12 mouse cellular contexts compared by ENCODE assay signal in genomic region chr9:122178427-122178826, GRCm38 (mm10).
DNase-seq lines count a peak whose midpoint lies in the region; ATAC-seq and TF ChIP-seq lines count a peak whose summit lies in the region.
"Had no signal": no experiment of that assay in that cellular context is flagged by ENCODE, and none has a peak within 500 bp of the region (broad histone marks: within the 10 kb centered on the region; RNA-seq: fewer than 3 reads in every experiment).

No protein-coding gene starts in this region.

- no peaks in the 10 kb centered on the region for H3K36me3 ChIP-seq in heart, embryonic 15.5 days
- H3K36me3 ChIP-seq in limb, embryonic 15.5 days, result peaks cover 12% of the 10 kb centered on the region; the same call in 1 of the 2 replicates

- H3K9me3 ChIP-seq in heart, embryonic 15.5 days (replicated peaks), result no peaks in the 10 kb centered on the region
- no peaks in the 10 kb centered on the region for H3K9me3 ChIP-seq in limb, embryonic 15.5 days

- no peak for TF ChIP-seq CTCF in Patski (IDR thresholded peaks at IDR 0.05)
- TF ChIP-seq CTCF in lung, adult 2 months (IDR thresholded peaks at IDR 0.05; ENCODE audit: insufficient read depth, low read length), result no peak

- 16% methylated on average over 4 of the region's 4 CpGs for WGBS in heart, embryonic 15.5 days
- 40% methylated on average over 4 of the region's 4 CpGs for WGBS in limb, embryonic 15.5 days
- 34% methylated on average over 4 of the region's 4 CpGs for WGBS in lung, adult 2 months

- no peak for DNase-seq in heart, postnatal 10 days
- peak; percentile 70 for DNase-seq in 3T3-L1 (ENCODE audit: low read depth, low spot score)
- peak; percentile 37 for DNase-seq in Patski (ENCODE audit: low read depth, low spot score)
- DNase-seq in cerebellum, adult 11-12 months, result no peak
- no peak for DNase-seq in lung, adult 2 months
- DNase-seq: gastrocnemius, postnatal 36 days; left cerebral cortex, postnatal 4 days; liver, postnatal 0 days; thymus, postnatal 4 days had no signal

- peaks cover 36% of the 10 kb centered on the region for H3K4me1 ChIP-seq in heart, embryonic 15.5 days (replicated peaks)
- H3K4me1 ChIP-seq in limb, embryonic 15.5 days, result peaks cover 22% of the 10 kb centered on the region
- peaks cover 18% of the 10 kb centered on the region for H3K4me1 ChIP-seq in lung, adult 2 months (ENCODE audit: control insufficient read depth, insufficient read depth, low read length)

- peak overlapping the region; percentile 27 for H3K27ac ChIP-seq in heart, embryonic 15.5 days
- peak overlapping the region; percentile 63; the same call in 1 of the 2 replicates for H3K27ac ChIP-seq in limb, embryonic 15.5 days
- H3K27ac ChIP-seq: hindbrain, postnatal 0 days had no signal

- no peak overlapping the region for H3K4me2 ChIP-seq in heart, embryonic 15.5 days
- no peak overlapping the region for H3K4me2 ChIP-seq in limb, embryonic 15.5 days

- ATAC-seq in heart, embryonic 15.5 days (replicated peaks; ENCODE audit: insufficient number of reproducible peaks, insufficient read depth, low FRiP score, low read depth), result 0 out of 2 replicates have a peak, but pooled peaks have one; percentile 28
- peak; percentile 55 for ATAC-seq in Patski
- ATAC-seq in limb, embryonic 15.5 days (ENCODE audit: insufficient number of reproducible peaks, low FRiP score, low TSS enrichment, low read depth), result no peak
- ATAC-seq: hindbrain, postnatal 0 days; liver, postnatal 0 days had no signal

- TF ChIP-seq POLR2A in lung, adult 2 months (IDR thresholded peaks at IDR 0.05; ENCODE audit: borderline replicate concordance, extremely low read depth, low read depth, low read length), result no peak

- intact Hi-C loops in heart, postnatal 10 days (cut with DNase I), result no loop called here

- H3K9ac ChIP-seq in heart, embryonic 15.5 days, result no peak overlapping the region
- no peak overlapping the region for H3K9ac ChIP-seq in limb, embryonic 15.5 days
- H3K9ac ChIP-seq: liver, postnatal 0 days had no signal

- in situ Hi-C loops in Patski (cut with MboI; ENCODE audit: low pct_unique_long_range_greater_than_20kb), result no loop called here

- H3K4me3 ChIP-seq in heart, embryonic 15.5 days, result no peak overlapping the region
- H3K4me3 ChIP-seq in limb, embryonic 15.5 days, result no peak overlapping the region
- H3K4me3 ChIP-seq in lung, adult 2 months (replicated peaks; ENCODE audit: extremely low read depth, low read depth, low read length), result no peak overlapping the region

- no peaks in the 10 kb centered on the region for H3K27me3 ChIP-seq in heart, embryonic 15.5 days
- no peaks in the 10 kb centered on the region for H3K27me3 ChIP-seq in Patski
- H3K27me3 ChIP-seq in limb, embryonic 15.5 days, result no peaks in the 10 kb centered on the region

- CTCF ChIA-PET in Patski (lab: Charles Lee), result interaction anchor here (0.8 to 2.3 kb wide), 4 partner anchors 34 to 74 kb away, joined by 3 to 6 read pairs (median 4); no protein-coding TSS in a partner anchor

- POLR2A ChIA-PET in Patski (lab: Charles Lee), result interaction anchor here (0.6 to 0.7 kb wide), 2 partner anchors 535 to 975 kb away, joined by 3 read pairs; no protein-coding TSS in a partner anchor

Comparison
In these comparisons a context has a peak if more than half of its experiments do, and no peak if none do; other contexts are left out.
1. DNase-seq: peak in 3T3-L1 (single experiment) and Patski (single experiment); none in heart, postnatal 10 days (0 of 2), cerebellum, adult 11-12 months (single experiment) and lung, adult 2 months (single experiment).